Mouse (Mus musculus) frontal cortex, postnatal 25 days (tissue): Measurements from ENCODE around the gene Cilp2.

Experiments used
- DNase-seq, 2 experiments: peaks; one replicate each; pipeline ENCODE4 v3.0.0; 2022; ENCODE audit warnings: low spot score in 2 of 2

Cilp2 gene

GRCm38 (mm10) chr8:69887289-69888243 lies at the start of gene Cilp2:
Gene Cilp2, minus strand, starts transcription at chr8:69887687.
- DNase-seq, result no peak

GRCm38 (mm10) chr8:69936050-69936794 lies 48.7 kb upstream of the Cilp2 start:
- DNase-seq, result no peak

- DNase-seq, result no peak
Observed at GRCm38 (mm10) chr8:69935431-69935830, 47.9 kb upstream of the Cilp2 start.

- DNase-seq, result no peak
Observed at GRCm38 (mm10) chr8:69934582-69934981, 47.1 kb upstream of the Cilp2 start.

- no peak for DNase-seq
Observed at GRCm38 (mm10) chr8:69933811-69934210, 46.3 kb upstream of the Cilp2 start.

- no peak for DNase-seq
Observed at GRCm38 (mm10) chr8:69926901-69927300, 39.4 kb upstream of the Cilp2 start.

GRCm38 (mm10) chr8:69923986-69924385 lies 36.5 kb upstream of the Cilp2 start:
- no peak for DNase-seq

GRCm38 (mm10) chr8:69921141-69921540 lies 33.7 kb upstream of the Cilp2 start:
- no peak for DNase-seq

- no peak for DNase-seq
Observed at GRCm38 (mm10) chr8:69919876-69920662, 32.6 kb upstream of the Cilp2 start.

GRCm38 (mm10) chr8:69919010-69919409 lies 31.5 kb upstream of the Cilp2 start:
- DNase-seq, result peak; percentile 44 to 77

GRCm38 (mm10) chr8:69918506-69918905 lies 31.0 kb upstream of the Cilp2 start:
- DNase-seq, result no peak

GRCm38 (mm10) chr8:69915748-69916147 lies 28.3 kb upstream of the Cilp2 start:
- DNase-seq, result no peak

- no peak for DNase-seq
Observed at GRCm38 (mm10) chr8:69914526-69914925, 27.0 kb upstream of the Cilp2 start.

GRCm38 (mm10) chr8:69912478-69913074 lies 25.1 kb upstream of the Cilp2 start:
- no peak for DNase-seq

GRCm38 (mm10) chr8:69911917-69912316 lies 24.4 kb upstream of the Cilp2 start:
- no peak for DNase-seq

GRCm38 (mm10) chr8:69907106-69907505 lies 19.6 kb upstream of the Cilp2 start:
- DNase-seq, result no peak

- DNase-seq, result no peak
Observed at GRCm38 (mm10) chr8:69906260-69906659, 18.8 kb upstream of the Cilp2 start.

- DNase-seq, result no peak
Observed at GRCm38 (mm10) chr8:69904096-69904495, 16.6 kb upstream of the Cilp2 start.

GRCm38 (mm10) chr8:69903063-69903542 lies 15.6 kb upstream of the Cilp2 start:
- DNase-seq, result peak; percentile 95 to 99

GRCm38 (mm10) chr8:69902163-69903062 lies 14.9 kb upstream of the Cilp2 start, which contains the start of the genes Tssk6, Ndufa13 and Yjefn3:
Gene Tssk6, plus strand, starts transcription at chr8:69902184.
Gene Ndufa13, minus strand, starts transcription at chr8:69902558.
Gene Yjefn3, minus strand, starts transcription at chr8:69902712.
- DNase-seq, result no peak
